8 mouse cellular contexts compared by ENCODE assay signal in the genomic region with DNA sequence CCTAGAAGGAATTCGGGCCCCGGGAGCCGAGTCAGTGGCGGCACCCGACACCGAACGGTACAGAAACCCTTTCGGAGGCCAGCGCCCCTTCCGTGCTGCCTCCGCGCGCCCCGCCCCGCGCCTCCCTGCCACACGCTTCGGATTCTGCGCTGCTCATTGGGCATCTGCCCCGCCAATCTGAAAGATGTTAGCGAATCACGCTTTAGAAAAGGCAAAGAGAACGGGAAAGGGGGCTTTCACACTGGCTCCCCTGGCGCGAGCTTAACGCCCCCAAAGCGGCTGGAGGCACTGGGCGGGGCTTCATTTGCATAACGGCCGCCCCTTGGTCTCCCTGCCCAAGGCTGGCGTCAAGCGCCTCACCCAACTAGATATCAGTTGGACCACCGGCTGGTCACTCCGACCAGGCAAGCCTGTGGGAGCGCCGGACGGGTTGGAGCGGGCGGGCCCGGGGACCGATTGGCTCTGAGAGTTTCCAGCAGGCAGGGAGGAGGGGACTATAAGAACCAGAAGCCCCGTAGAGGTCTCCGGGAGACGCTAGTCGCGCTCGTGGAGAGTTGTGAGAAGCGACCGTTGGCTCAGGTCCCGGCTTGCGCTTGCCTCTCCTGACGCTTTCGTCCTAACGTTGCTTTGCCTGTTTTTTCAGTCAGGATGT. TPM values are rescaled to one million over a fixed set of nuclear protein-coding genes. Genes with fewer than 3 reads are reported as not detected.
DNase-seq lines count a peak whose midpoint lies in the region; ATAC-seq and TF ChIP-seq lines count a peak whose summit lies in the region.

A gene (plus strand): TSS at position 291 of the 652 bp plus-strand sequence.

- peaks cover 2 to 13% of the 10 kb centered on the region in 2 experiments; a peak in 2 of 4 replicates for H3K4me1 ChIP-seq in ES-E14 (ENCODE audit: control insufficient read depth in 2 of 2, insufficient read depth in 2 of 2, low read length in 2 of 2, poor library complexity in 1 of 2)
- peaks cover 27% of the 10 kb centered on the region for H3K4me1 ChIP-seq in forebrain, embryonic 15.5 days
- peaks cover 12% of the 10 kb centered on the region for H3K4me1 ChIP-seq in lung, adult 2 months (ENCODE audit: control insufficient read depth, insufficient read depth, low read length)

- no peak within 1 kb of the TSS for H3K27ac ChIP-seq in ES-E14 (ENCODE audit: insufficient read depth, low read depth, low read length, poor library complexity, severe bottlenecking)
- peak within 1 kb of the TSS; percentile 92 for H3K27ac ChIP-seq in forebrain, embryonic 15.5 days (replicated peaks)

- WGBS in forebrain, embryonic 15.5 days, result under 1% methylated on average over 54 of the region's 54 CpGs
- WGBS in lung, adult 2 months, result under 1% methylated on average over 54 of the region's 54 CpGs

- peaks cover 46% of the 10 kb centered on the region for H3K27me3 ChIP-seq in forebrain, embryonic 15.5 days

- H3K4me2 ChIP-seq in forebrain, embryonic 15.5 days (replicated peaks), result peak within 1 kb of the TSS; percentile 75

- H3K4me3 ChIP-seq in ES-E14 (ENCODE audit: insufficient read depth in 1 of 2, low read depth in 1 of 2, low read length in 2 of 2, poor library complexity in 1 of 2, severe bottlenecking in 1 of 2), result peak within 1 kb of the TSS; percentile 78 to 83
- peak within 1 kb of the TSS; percentile 71 for H3K4me3 ChIP-seq in forebrain, embryonic 15.5 days
- H3K4me3 ChIP-seq in lung, adult 2 months (replicated peaks; ENCODE audit: extremely low read depth, low read depth, low read length), result peak within 1 kb of the TSS; percentile 81

- no peaks in the 10 kb centered on the region for H3K36me3 ChIP-seq in ES-E14 (ENCODE audit: control insufficient read depth, insufficient read depth, low read length, poor library complexity, severe bottlenecking)
- H3K36me3 ChIP-seq in forebrain, embryonic 15.5 days, result no peaks in the 10 kb centered on the region

- TF ChIP-seq POLR2A in lung, adult 2 months (IDR thresholded peaks at IDR 0.05; ENCODE audit: borderline replicate concordance, extremely low read depth, low read depth, low read length), result peak; percentile 100

- in situ Hi-C loops in ES-E14 (cut with MboI; ENCODE audit: low sequenced_read_pairs in 2 of 2, unreplicated experiment in 2 of 2), result no loop called here

- ATAC-seq in forebrain, embryonic 15.5 days (replicated peaks), result peak; percentile 98
- ATAC-seq in neutrophil, adult 5-6 weeks (ENCODE audit: extremely low read depth, insufficient number of reproducible peaks, low FRiP score, poor library complexity, severe bottlenecking), result peak; percentile 84

- intact Hi-C loops in heart, postnatal 25 days (cut with DNase I), result loop anchor here (2.0 to 10.0 kb wide), 2 partner anchors 33 to 191 kb away; a partner anchor contains a TSS

- no peaks in the 10 kb centered on the region for H3K9me3 ChIP-seq in ES-E14 (ENCODE audit: control insufficient read depth, insufficient read depth, low read depth, low read length)
- no peaks in the 10 kb centered on the region for H3K9me3 ChIP-seq in forebrain, embryonic 15.5 days

- no peak for TF ChIP-seq CTCF in lung, adult 2 months (IDR thresholded peaks at IDR 0.05; ENCODE audit: insufficient read depth, low read length)

- peak within 1 kb of the TSS; percentile 74 for H3K9ac ChIP-seq in ES-E14 (ENCODE audit: insufficient read depth, low read depth, low read length, poor library complexity, severe bottlenecking)
- H3K9ac ChIP-seq in forebrain, embryonic 15.5 days (replicated peaks), result peak within 1 kb of the TSS; percentile 68

- DNase-seq in ES-E14 (ENCODE audit: low read depth, low spot score), result peak; percentile 99
- DNase-seq in cerebellum, adult 11-12 months, result peak; percentile 99
- peak; percentile 100 for DNase-seq in heart, postnatal 25 days (ENCODE audit: low spot score)
- DNase-seq in layer of hippocampus, adult 18-20 months (ENCODE audit: low spot score in 2 of 2), result peak; percentile 99 to 100
- peak; percentile 100 for DNase-seq in lung, adult 2 months
- DNase-seq in thymus, adult 18-20 months, result peak; percentile 99

TF ChIP-seq in ES-E14, 5 proteins besides CTCF, POLR2A, EP300 and RAD21:
- no peak for TF ChIP-seq ZC3H11A (IDR thresholded peaks at IDR 0.05; ENCODE audit: borderline replicate concordance, low read depth, low read length)
- TF ChIP-seq CHD2 (IDR thresholded peaks at IDR 0.05; ENCODE audit: low read depth, low read length), result peak; percentile 85
- 0 out of 2 replicates have a peak, but pooled peaks have one; percentile 52 for TF ChIP-seq HCFC1 (IDR thresholded peaks at IDR 0.05; ENCODE audit: borderline replicate concordance, insufficient read depth, low read length)
- TF ChIP-seq ZNF384 (IDR thresholded peaks at IDR 0.05; ENCODE audit: low read depth, low read length), result no peak
- no peak for TF ChIP-seq MAFK (IDR thresholded peaks at IDR 0.05; ENCODE audit: insufficient read depth, low read depth, low read length)

RNA-seq across cellular contexts. Expression of the gene that starts here (rescaled TPM):
- 8.1 and 9.2 TPM in 2 replicates for total RNA-seq in ES-E14 (2012; rRNA removed)
- polyA plus RNA-seq in forebrain, embryonic 15.5 days (2015; fragmentation: Nextera tagmentation; extraction: Ambion mirVana), result 4.5 and 5.7 TPM in 2 replicates
- total RNA-seq in heart, postnatal 25 days (2021), result 1 to 10 TPM; 6.0 to 7.0 TPM
- total RNA-seq in layer of hippocampus, adult 18-20 months (2021), result 100 to 1,000 TPM; 122 to 125 TPM
- polyA plus RNA-seq in lung, adult 2 months (2012; rRNA removed), result 16.4 and 24.0 TPM in 2 replicates
- 8.3 and 11.1 TPM in 2 replicates for total RNA-seq in neutrophil, adult 5-6 weeks (2017)

Comparison
In these comparisons a context has a peak if more than half of its experiments do, and no peak if none do; other contexts are left out.
1. RNA of the gene that starts here (total RNA-seq): 122 to 125 TPM in layer of hippocampus, adult 18-20 months; 8.3 to 11.1 TPM in neutrophil, adult 5-6 weeks, 8.1 to 9.2 TPM in ES-E14 and 6.0 to 7.0 TPM in heart, postnatal 25 days; every median in the first group is over 10 times any median in the second.
2. Peak in every context shown above with its lines, with median percentiles within 50 percentile points of each other: DNase-seq and H3K4me3 ChIP-seq.